Mouse (Mus musculus) limb, embryonic 12.5 days (tissue): ENCODE results near the gene Olfr283. TPM values are rescaled to one million over a fixed set of nuclear protein-coding genes. Genes with fewer than 3 reads are reported as not detected.

Source experiments
- ATAC-seq: fragments of 200-750 bp; cut with Nextera tagmentation; 2 replicates; pipeline ENCODE4 v1.8.0; 2017; ENCODE audit warnings: low read depth, moderate TSS enrichment; ENCODE audit not compliant: insufficient number of reproducible peaks, insufficient read depth, low FRiP score, low TSS enrichment
- H3K27ac ChIP-seq: fragments of 300-500 bp; sonication (generic); 2 replicates; pipeline ENCODE4 v1.5.1; 2016; ENCODE audit warnings: mild to moderate bottlenecking, moderate library complexity
- H3K27me3 ChIP-seq: fragments of 300-500 bp; sonication (generic); 2 replicates; pipeline ENCODE4 v1.6.1; 2016; ENCODE audit warnings: mild to moderate bottlenecking, moderate library complexity
- H3K36me3 ChIP-seq: fragments of 300-500 bp; sonication (generic); 2 replicates; pipeline ENCODE4 v1.6.1; 2016; ENCODE audit warnings: mild to moderate bottlenecking, moderate library complexity
- H3K4me1 ChIP-seq: fragments of 300-500 bp; sonication (generic); replicated peaks from 2 replicates; pipeline ENCODE4 v1.6.1; 2016
- H3K4me2 ChIP-seq: fragments of 300-500 bp; sonication (generic); 2 replicates; pipeline ENCODE4 v1.6.1; 2016; ENCODE audit warnings: mild to moderate bottlenecking, moderate library complexity
- H3K4me3 ChIP-seq: fragments of 300-500 bp; sonication (generic); replicated peaks from 2 replicates; pipeline ENCODE4 v1.5.1; 2016; ENCODE audit warnings: mild to moderate bottlenecking
- H3K9ac ChIP-seq: fragments of 300-500 bp; sonication (generic); replicated peaks from 2 replicates; pipeline ENCODE4 v1.6.1; 2016; ENCODE audit warnings: mild to moderate bottlenecking, moderate library complexity
- H3K9me3 ChIP-seq: fragments of 300-500 bp; sonication (generic); 2 replicates; pipeline ENCODE4 v1.6.1; 2016; ENCODE audit warnings: mild to moderate bottlenecking, moderate library complexity
- WGBS: fragments of 180-500 bp; shearing (Covaris S2); methylation state at CpG from one replicate; pipeline ENCODE4 v1.1.7; 2016; 5-methylcytosine and 5-hydroxymethylcytosine counted together
- polyA plus RNA-seq: library from polyadenylated mRNA; unstranded; fragments of >200 nt; fragmentation: Nextera tagmentation; extraction: Ambion mirVana; gene quantifications from 2 replicates; pipeline ENCODE4 v1.2.1, GENCODE M21; 2016

The Olfr283 gene
- polyA plus RNA-seq, 1 experiment from 2014 or later: not detected

GRCm38 (mm10) chr15:98402356-98402755, 21.6 kb upstream of the Olfr283 start:
- H3K4me1 ChIP-seq: no peaks in the 10 kb centered on the region
- no peak overlapping the region for H3K4me2 ChIP-seq
- no peaks in the 10 kb centered on the region for H3K36me3 ChIP-seq
- no peak for ATAC-seq
- H3K27ac ChIP-seq: no peak overlapping the region
- H3K4me3 ChIP-seq: no peak overlapping the region
- WGBS: 91% methylated on average over 10 of the region's 10 CpGs
- 0 out of 2 replicates have a peak, but pooled peaks cover 2% of the 10 kb centered on the region for H3K27me3 ChIP-seq
- H3K9me3 ChIP-seq: peaks cover 2% of the 10 kb centered on the region; the same call in 1 of the 2 replicates
- H3K9ac ChIP-seq: no peak overlapping the region

- Histone ChIP-seq H3K9me3 (0 out of 2 replicates have a peak, but pooled peaks cover 5% of the 10 kb centered on the region), H3K27ac (no peak overlapping the region), H3K4me1 (no peaks in the 10 kb centered on the region), H3K4me2 (no peak overlapping the region), H3K9ac (no peak overlapping the region), H3K4me3 (no peak overlapping the region), H3K27me3 (0 out of 2 replicates have a peak, but pooled peaks cover 2% of the 10 kb centered on the region), H3K36me3 (no peaks in the 10 kb centered on the region)
- 40% methylated on average over 1 of the region's 1 CpGs for WGBS
- ATAC-seq: no peak
Observed at GRCm38 (mm10) chr15:98397136-98397535, 16.4 kb upstream of the Olfr283 start.

- no peak overlapping the region for H3K4me2 ChIP-seq
- no peak overlapping the region for H3K9ac ChIP-seq
- no peak for ATAC-seq
- 0 out of 2 replicates have a peak, but pooled peaks cover 5% of the 10 kb centered on the region for H3K9me3 ChIP-seq
- no peak overlapping the region for H3K27ac ChIP-seq
- H3K36me3 ChIP-seq: no peaks in the 10 kb centered on the region
- no peaks in the 10 kb centered on the region for H3K27me3 ChIP-seq
- 50% methylated on average over 2 of the region's 2 CpGs for WGBS
- no peaks in the 10 kb centered on the region for H3K4me1 ChIP-seq
- no peak overlapping the region for H3K4me3 ChIP-seq
Observed at GRCm38 (mm10) chr15:98391903-98392187, 11.1 kb upstream of the Olfr283 start.

- Histone ChIP-seq H3K27ac (no peak overlapping the region), H3K4me1 (no peaks in the 10 kb centered on the region), H3K4me3 (no peak overlapping the region), H3K9ac (no peak overlapping the region), H3K27me3 (no peaks in the 10 kb centered on the region), H3K36me3 (no peaks in the 10 kb centered on the region), H3K4me2 (no peak overlapping the region), H3K9me3 (0 out of 2 replicates have a peak, but pooled peaks cover 5% of the 10 kb centered on the region)
- 78% methylated on average over 10 of the region's 10 CpGs for WGBS
- no peak for ATAC-seq
Observed at GRCm38 (mm10) chr15:98391081-98391902, 10.5 kb upstream of the Olfr283 start.

DNA sequence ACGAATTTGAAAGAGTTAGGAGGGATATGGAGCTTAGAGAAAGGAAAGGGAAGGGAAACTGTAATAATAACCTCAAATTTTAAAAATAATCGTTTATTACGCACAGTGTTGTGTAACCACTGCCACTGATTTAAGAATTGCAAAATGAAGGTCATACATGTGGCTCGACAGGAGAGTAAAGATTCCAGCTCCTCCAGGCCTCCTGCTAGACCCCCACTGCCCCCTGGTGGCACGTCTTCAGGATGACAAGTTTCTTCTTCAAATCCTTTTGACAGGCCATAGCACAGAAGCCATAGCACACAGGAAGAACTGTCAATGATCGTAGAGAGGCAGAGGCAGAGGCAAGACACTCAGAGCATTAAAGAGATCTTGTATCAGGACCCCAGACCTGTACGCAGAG, 9.1 kb upstream of the Olfr283 start:
- ATAC-seq: no peak
- Histone ChIP-seq H3K27me3 (no peaks in the 10 kb centered on the region), H3K4me3 (no peak overlapping the region), H3K9ac (no peak overlapping the region), H3K4me2 (no peak overlapping the region), H3K27ac (no peak overlapping the region), H3K36me3 (no peaks in the 10 kb centered on the region), H3K4me1 (no peaks in the 10 kb centered on the region), H3K9me3 (0 out of 2 replicates have a peak, but pooled peaks cover under 1% of the 10 kb centered on the region)
- WGBS: 36% methylated on average over 7 of the region's 7 CpGs

DNA sequence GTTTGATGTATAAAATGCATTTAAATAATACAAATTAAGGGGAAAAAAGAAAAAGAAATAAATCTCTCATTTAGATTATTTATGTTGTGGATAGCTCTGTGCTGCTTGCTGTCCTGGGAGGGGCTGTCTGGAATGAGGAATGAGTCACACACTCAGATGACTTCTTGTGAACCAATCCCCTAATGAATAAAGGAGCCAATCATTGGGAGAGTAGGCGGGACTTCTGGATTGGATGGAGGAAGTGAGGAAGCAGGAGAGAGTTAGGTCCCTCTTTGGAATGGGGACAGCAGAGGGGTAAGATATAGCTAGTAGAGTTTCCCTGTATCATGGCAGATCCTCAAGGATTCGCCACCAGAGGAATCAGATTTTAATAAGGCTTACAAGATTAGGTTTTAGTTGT, 6.9 kb upstream of the Olfr283 start:
- ATAC-seq: no peak
- no peak overlapping the region for H3K4me3 ChIP-seq
- no peaks in the 10 kb centered on the region for H3K9me3 ChIP-seq
- no peak overlapping the region for H3K4me2 ChIP-seq
- H3K4me1 ChIP-seq: no peaks in the 10 kb centered on the region
- no peaks in the 10 kb centered on the region for H3K36me3 ChIP-seq
- no peaks in the 10 kb centered on the region for H3K27me3 ChIP-seq
- H3K27ac ChIP-seq: no peak overlapping the region
- no peak overlapping the region for H3K9ac ChIP-seq
- WGBS: 71% methylated on average over 2 of the region's 2 CpGs

DNA sequence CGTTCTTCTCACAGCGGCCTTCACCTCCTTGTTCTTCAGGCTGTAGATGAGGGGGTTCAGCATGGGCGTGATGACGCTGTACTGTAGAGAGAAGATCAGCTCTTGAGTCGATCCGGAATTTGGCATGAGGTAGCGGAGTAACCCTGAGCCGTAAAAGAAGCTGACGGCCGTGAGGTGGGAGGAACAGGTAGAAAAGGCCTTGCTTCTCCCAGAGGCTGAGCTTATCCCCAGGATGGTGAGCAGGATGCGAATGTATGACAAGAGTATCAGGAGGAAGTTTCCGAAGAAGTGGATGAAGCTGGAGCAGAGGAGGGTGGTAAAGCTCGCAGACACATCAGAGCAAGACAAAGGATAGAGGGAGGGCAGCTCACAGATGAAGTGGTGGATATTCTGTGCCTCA, 2.5 kb downstream of the Olfr283 start:
- 91% methylated on average over 13 of the region's 13 CpGs for WGBS
- H3K27me3 ChIP-seq: no peaks in the 10 kb centered on the region
- no peak overlapping the region for H3K9ac ChIP-seq
- no peak overlapping the region for H3K4me3 ChIP-seq
- ATAC-seq: no peak
- no peaks in the 10 kb centered on the region for H3K9me3 ChIP-seq
- H3K4me1 ChIP-seq: no peaks in the 10 kb centered on the region
- no peaks in the 10 kb centered on the region for H3K36me3 ChIP-seq
- no peak overlapping the region for H3K27ac ChIP-seq
- no peak overlapping the region for H3K4me2 ChIP-seq

- no peak within 1 kb of the TSS for H3K4me3 ChIP-seq
- no peaks in the 10 kb centered on the region for H3K9me3 ChIP-seq
- H3K27ac ChIP-seq: no peak within 1 kb of the TSS
- ATAC-seq: no peak
- no peaks in the 10 kb centered on the region for H3K4me1 ChIP-seq
- no peak within 1 kb of the TSS for H3K4me2 ChIP-seq
- 85% methylated on average over 8 of the region's 8 CpGs for WGBS
- no peak within 1 kb of the TSS for H3K9ac ChIP-seq
- peaks cover 3% of the 10 kb centered on the region; the same call in 1 of the 2 replicates for H3K27me3 ChIP-seq
- H3K36me3 ChIP-seq: no peaks in the 10 kb centered on the region
Observed at GRCm38 (mm10) chr15:98340887-98341286, 39.9 kb downstream of the Olfr283 start, which contains the start of gene Olfr284. TSS of gene Olfr284 (minus strand) at chr15:98340987.

Other genes with a start within 250 kb of the Olfr283 start
- gene Asb8, start 215.3 kb downstream of the Olfr283 start, polyA plus RNA-seq: 42.4 and 43.5 TPM in 2 replicates
- gene Ccdc184, start 213.8 kb downstream of the Olfr283 start, polyA plus RNA-seq: 0.32 and 0.41 TPM in 2 replicates
- gene Olfr288, start 185.4 kb downstream of the Olfr283 start, polyA plus RNA-seq: not detected in 2 replicates
- not detected in 2 replicates for gene Gm44579, start 160.0 kb downstream of the Olfr283 start, polyA plus RNA-seq
- gene Olfr287, start 159.9 kb downstream of the Olfr283 start, polyA plus RNA-seq: not detected in 2 replicates
- not detected in 2 replicates for gene Olfr286, start 146.5 kb downstream of the Olfr283 start, polyA plus RNA-seq
- not detected in 2 replicates for gene H1fnt, start 123.7 kb downstream of the Olfr283 start, polyA plus RNA-seq
- 0.29 and 0.52 TPM in 2 replicates for gene Zfp641, start 84.8 kb downstream of the Olfr283 start, polyA plus RNA-seq
- not detected in 2 replicates for gene Olfr285, start 63.6 kb downstream of the Olfr283 start, polyA plus RNA-seq
- gene Olfr284, start 40.0 kb downstream of the Olfr283 start, polyA plus RNA-seq: not detected in 2 replicates
- gene Olfr282, start 50.3 kb upstream of the Olfr283 start, polyA plus RNA-seq: not detected in 2 replicates
- not detected in 2 replicates for gene Olfr281, start 71.6 kb upstream of the Olfr283 start, polyA plus RNA-seq
- not detected in 2 replicates for gene OR5BS1P, start 89.0 kb upstream of the Olfr283 start, polyA plus RNA-seq
- 0.38 TPM in 1 of 2 replicates, not detected in the other for gene Lalba, start 101.8 kb upstream of the Olfr283 start, polyA plus RNA-seq
- not detected in 2 replicates for gene Olfr279, start 111.5 kb upstream of the Olfr283 start, polyA plus RNA-seq
- 190 and 192 TPM in 2 replicates for gene Kansl2, start 153.3 kb upstream of the Olfr283 start, polyA plus RNA-seq
- gene Ccnt1, start 190.0 kb upstream of the Olfr283 start, polyA plus RNA-seq: 54.0 and 59.4 TPM in 2 replicates
- 0.69 TPM in 1 of 2 replicates, not detected in the other for gene 4930415O20Rik, start 190.1 kb upstream of the Olfr283 start, polyA plus RNA-seq
- gene Adcy6, start 229.1 kb upstream of the Olfr283 start, polyA plus RNA-seq: 22.1 and 25.7 TPM in 2 replicates
- gene Cacnb3, start 249.9 kb upstream of the Olfr283 start, polyA plus RNA-seq: 43.1 and 44.3 TPM in 2 replicates